Mouse (Mus musculus): ENCODE results near the gene Rd3l.

DNA sequence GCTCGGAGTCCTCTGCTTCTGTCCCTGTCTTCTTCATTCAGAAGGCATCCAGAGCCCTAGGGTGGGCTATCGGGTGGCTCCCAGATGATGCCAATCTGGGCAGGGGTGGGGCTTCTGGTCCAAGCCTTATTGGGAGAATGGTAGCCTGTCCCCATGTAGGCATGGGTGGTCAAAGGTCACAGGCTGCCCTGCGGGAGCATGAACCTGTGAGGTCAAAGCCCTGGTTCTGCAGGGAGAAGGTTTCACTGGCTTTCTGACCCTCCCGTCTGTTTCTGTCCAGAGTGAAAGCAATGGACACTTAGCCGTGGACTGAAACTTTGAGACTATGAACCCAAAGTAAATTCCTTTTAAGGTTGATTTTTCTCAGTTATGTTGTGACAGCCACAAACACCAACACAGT, 24.9 kb downstream of the Rd3l start:
- TF ChIP-seq POLR2A (IDR thresholded peaks at IDR 0.05; ENCODE audit: borderline replicate concordance, extremely low read depth, insufficient read depth, insufficient read length, poor library complexity, severe bottlenecking) (no peak), CTCF (IDR thresholded peaks at IDR 0.05; ENCODE audit: borderline replicate concordance, extremely low read depth, insufficient read depth, insufficient read length) (no peak)
